Mouse (Mus musculus): ENCODE data around the gene Rps6ka1. TPM values are rescaled to one million over a fixed set of nuclear protein-coding genes. Genes with fewer than 3 reads are reported as not detected.

Gene Rps6ka1
- polyA plus RNA-seq, 1 experiment from 2014 or later, result 38.5 TPM

- Histone ChIP-seq H3K4me3 (replicated peaks) (no peak overlapping the region), H3K27me3 (no peaks in the 10 kb centered on the region), H3K36me3 (0 out of 2 replicates have a peak, but pooled peaks cover 7% of the 10 kb centered on the region), H3K27ac (replicated peaks) (no peak overlapping the region), H3K9ac (no peak overlapping the region), H3K4me2 (replicated peaks) (no peak overlapping the region), H3K9me3 (replicated peaks) (no peaks in the 10 kb centered on the region), H3K4me1 (no peaks in the 10 kb centered on the region)
- ATAC-seq (ENCODE audit: insufficient number of reproducible peaks, low FRiP score, low TSS enrichment, low read depth), result no peak
- WGBS, result 88% methylated on average over 14 of the region's 14 CpGs
These were observed 9.5 kb downstream of the Rps6ka1 start for GRCm38 (mm10) chr4:133877850-133878755.

DNA sequence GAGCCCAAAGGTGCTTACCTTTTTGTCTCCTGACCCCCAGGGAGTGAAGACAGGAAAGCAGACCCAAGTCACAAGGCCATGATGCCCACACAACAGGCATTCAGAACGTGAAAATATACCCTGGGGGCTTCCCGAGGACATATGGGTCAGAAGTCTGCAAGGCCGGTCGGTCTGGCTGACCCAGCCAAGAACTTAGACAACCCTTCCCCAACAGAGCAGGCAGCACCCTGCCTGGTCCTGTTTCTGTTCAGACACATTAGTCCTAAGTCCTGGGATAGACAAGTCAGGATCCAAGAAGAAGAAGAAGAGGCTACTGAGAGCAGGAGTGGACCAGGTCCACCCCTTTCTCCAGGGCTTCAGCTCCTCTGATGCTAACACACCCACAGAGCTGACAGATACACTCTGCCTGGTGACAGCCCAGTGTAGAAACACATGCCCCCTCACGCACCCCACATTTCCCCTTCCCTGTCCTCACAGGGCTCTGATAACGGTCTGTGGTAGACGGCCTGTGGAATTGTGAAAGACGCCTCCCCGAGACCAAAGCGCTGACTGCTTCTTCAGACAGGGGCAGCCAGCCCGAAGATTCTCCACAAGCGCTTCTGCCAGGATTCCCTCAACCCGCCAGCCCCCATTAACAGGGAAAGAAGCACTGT is 12.6 kb downstream of the Rps6ka1 start:
- Histone ChIP-seq H3K4me1 (no peaks in the 10 kb centered on the region), H3K9ac (no peak overlapping the region), H3K36me3 (0 out of 2 replicates have a peak, but pooled peaks cover 3% of the 10 kb centered on the region), H3K4me3 (replicated peaks) (no peak overlapping the region), H3K27me3 (no peaks in the 10 kb centered on the region), H3K27ac (replicated peaks) (no peak overlapping the region), H3K4me2 (replicated peaks) (no peak overlapping the region), H3K9me3 (replicated peaks) (no peaks in the 10 kb centered on the region)
- 72% methylated on average over 13 of the region's 13 CpGs for WGBS
- ATAC-seq (ENCODE audit: insufficient number of reproducible peaks, low FRiP score, low TSS enrichment, low read depth), result no peak

DNA sequence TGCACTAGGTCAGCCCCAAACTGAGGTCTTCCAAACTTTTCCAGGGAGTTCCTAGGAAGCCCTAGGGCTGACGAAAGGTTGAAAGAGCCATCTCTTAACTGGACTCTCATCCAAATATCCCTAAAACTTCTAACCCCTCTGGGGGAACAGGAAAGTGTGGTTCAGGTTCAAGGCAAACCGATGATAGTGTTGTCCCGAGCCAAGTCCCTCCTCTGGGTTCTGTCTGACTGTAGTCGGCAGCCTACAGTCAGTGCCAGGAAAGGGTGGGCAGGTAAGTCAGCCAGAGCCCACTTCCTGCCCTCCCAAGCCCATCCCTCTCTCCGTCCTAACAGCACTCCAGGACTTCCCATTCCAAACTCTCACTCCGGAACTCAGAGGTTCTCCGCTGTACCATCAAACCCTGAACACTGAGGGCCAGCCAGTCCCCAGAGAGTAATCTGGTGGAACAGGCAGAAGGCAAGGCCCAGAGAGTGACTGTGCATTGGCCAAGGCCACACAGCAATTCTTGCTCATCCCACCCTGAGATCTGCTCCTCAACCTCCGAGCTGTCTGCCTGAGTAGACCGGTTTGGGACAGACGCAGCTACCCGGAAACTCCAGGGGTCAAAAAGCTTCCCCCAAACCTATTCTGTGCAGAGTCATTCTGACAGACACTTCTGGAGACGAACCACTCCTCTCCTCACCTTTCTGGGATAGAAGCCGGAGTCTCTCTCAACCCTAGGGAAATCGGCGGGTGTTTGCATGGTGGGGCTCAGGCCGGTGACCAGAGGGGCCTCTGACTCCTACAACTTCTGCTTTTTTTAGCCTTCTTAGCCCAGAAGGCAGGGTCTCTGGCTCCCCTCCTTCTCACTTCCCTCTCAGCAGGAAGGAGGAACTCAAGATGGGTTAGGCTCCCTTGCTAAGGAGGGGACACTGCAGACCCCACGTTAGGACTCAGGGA is 13.4 kb downstream of the Rps6ka1 start:
- Histone ChIP-seq H3K4me3 (replicated peaks) (no peak overlapping the region), H3K9ac (no peak overlapping the region), H3K27me3 (no peaks in the 10 kb centered on the region), H3K4me1 (no peaks in the 10 kb centered on the region), H3K27ac (replicated peaks) (no peak overlapping the region), H3K36me3 (peaks cover 3% of the 10 kb centered on the region), H3K9me3 (replicated peaks) (no peaks in the 10 kb centered on the region), H3K4me2 (replicated peaks) (no peak overlapping the region)
- 78% methylated on average over 17 of the region's 17 CpGs for WGBS
- ATAC-seq (ENCODE audit: insufficient number of reproducible peaks, low FRiP score, low TSS enrichment, low read depth), result no peak

DNA sequence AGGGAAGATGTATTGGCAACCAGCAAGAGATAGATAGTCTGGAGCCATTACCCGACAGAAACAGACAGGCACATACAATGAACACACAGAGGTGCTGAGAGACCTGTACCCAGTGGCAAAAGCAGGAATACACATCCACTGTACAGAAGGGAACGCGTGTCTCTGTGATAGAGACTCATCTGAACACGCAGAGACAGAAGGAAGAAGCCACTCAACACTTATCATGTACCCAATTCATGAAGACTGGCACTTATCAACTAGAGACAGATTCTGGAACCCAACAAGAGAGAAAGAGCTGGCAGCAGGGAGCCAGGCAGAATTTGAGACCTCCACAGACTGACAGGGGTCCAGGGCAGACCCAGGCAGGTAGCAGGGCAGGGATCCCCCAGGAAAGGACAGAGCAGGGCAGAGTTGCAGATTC is 14.2 kb downstream of the Rps6ka1 start:
- H3K27ac ChIP-seq (replicated peaks), result no peak overlapping the region
- H3K27me3 ChIP-seq, result no peaks in the 10 kb centered on the region
- no peak overlapping the region for H3K9ac ChIP-seq
- H3K36me3 ChIP-seq, result peaks cover 7% of the 10 kb centered on the region
- H3K4me2 ChIP-seq (replicated peaks), result no peak overlapping the region
- no peak for ATAC-seq (ENCODE audit: insufficient number of reproducible peaks, low FRiP score, low TSS enrichment, low read depth)
- H3K4me3 ChIP-seq (replicated peaks), result no peak overlapping the region
- H3K9me3 ChIP-seq (replicated peaks), result no peaks in the 10 kb centered on the region
- 90% methylated on average over 4 of the region's 4 CpGs for WGBS
- no peaks in the 10 kb centered on the region for H3K4me1 ChIP-seq

DNA sequence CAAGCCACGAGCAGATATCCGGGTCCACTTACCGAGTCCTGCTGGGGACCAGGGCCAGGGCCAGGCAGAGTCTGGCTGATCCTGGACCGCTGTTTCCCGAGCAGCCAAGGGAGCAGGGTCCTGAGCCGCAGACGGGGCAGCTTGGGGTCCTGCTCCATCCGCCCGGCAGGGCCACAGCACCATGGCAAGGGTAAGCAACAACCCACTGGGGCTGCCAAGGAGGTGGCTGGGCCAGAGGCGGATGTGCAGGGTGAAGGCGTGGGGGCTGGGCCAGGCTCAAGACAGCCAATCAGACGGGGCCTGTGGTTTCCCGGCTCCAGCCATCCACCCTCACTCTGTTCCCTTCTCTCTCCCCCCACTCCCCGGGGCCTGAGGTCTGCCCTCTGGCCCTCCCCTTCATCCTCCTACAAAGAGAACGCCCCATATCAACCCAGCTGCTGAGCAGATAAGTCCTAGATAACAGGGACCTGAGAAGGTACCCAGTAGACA is 14.7 kb downstream of the Rps6ka1 start:
- Histone ChIP-seq H3K4me2 (replicated peaks) (no peak overlapping the region), H3K4me3 (replicated peaks) (peak overlapping the region; percentile 6; the same call in 1 of the 2 replicates), H3K4me1 (no peaks in the 10 kb centered on the region), H3K27ac (replicated peaks) (no peak overlapping the region), H3K27me3 (no peaks in the 10 kb centered on the region), H3K9me3 (replicated peaks) (no peaks in the 10 kb centered on the region), H3K9ac (no peak overlapping the region), H3K36me3 (peaks cover 7% of the 10 kb centered on the region)
- 65% methylated on average over 15 of the region's 15 CpGs for WGBS
- ATAC-seq (ENCODE audit: insufficient number of reproducible peaks, low FRiP score, low TSS enrichment, low read depth), result no peak; the same call in 1 of the 2 replicates

- no peak overlapping the region for H3K27ac ChIP-seq (replicated peaks)
- no peaks in the 10 kb centered on the region for H3K27me3 ChIP-seq
- no peak for ATAC-seq (ENCODE audit: insufficient number of reproducible peaks, low FRiP score, low TSS enrichment, low read depth)
- H3K9me3 ChIP-seq (replicated peaks), result no peaks in the 10 kb centered on the region
- H3K4me2 ChIP-seq (replicated peaks), result no peak overlapping the region
- H3K36me3 ChIP-seq, result peaks cover 7% of the 10 kb centered on the region
- peak overlapping the region; percentile 6; the same call in 1 of the 2 replicates for H3K4me3 ChIP-seq (replicated peaks)
- H3K9ac ChIP-seq, result no peak overlapping the region
- 85% methylated on average over 7 of the region's 7 CpGs for WGBS
- no peaks in the 10 kb centered on the region for H3K4me1 ChIP-seq
These were observed 15.3 kb downstream of the Rps6ka1 start for GRCm38 (mm10) chr4:133872222-133872811.

DNA sequence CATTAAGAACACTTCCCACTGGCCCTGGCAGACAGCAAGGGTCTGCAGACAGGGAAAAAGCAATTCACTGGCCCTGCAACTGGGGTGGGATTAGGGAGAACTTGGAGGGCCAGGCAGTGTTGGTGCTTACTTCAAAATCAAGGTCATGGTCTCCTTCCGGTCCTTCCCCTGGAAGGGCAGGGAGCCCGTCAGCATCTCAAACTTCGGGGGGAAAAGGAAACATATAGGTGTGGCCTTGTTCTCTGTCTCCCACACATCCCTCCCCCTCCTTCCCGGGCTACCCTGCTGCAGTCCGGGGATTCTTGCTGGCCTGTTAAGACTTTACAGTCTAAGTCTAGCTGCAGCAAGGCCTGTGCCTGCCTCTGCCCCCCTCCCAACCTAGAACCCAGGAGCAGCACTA is 22.4 kb downstream of the Rps6ka1 start:
- H3K27me3 ChIP-seq, result no peaks in the 10 kb centered on the region
- no peak for ATAC-seq (ENCODE audit: insufficient number of reproducible peaks, low FRiP score, low TSS enrichment, low read depth)
- peaks cover 9% of the 10 kb centered on the region for H3K4me1 ChIP-seq
- WGBS, result 68% methylated on average over 5 of the region's 5 CpGs
- H3K9me3 ChIP-seq (replicated peaks), result no peaks in the 10 kb centered on the region
- H3K9ac ChIP-seq, result no peak overlapping the region
- H3K36me3 ChIP-seq, result peaks cover 41% of the 10 kb centered on the region
- H3K27ac ChIP-seq (replicated peaks), result 0 out of 2 replicates have a peak overlapping the region, but pooled peaks have one; percentile 60
- no peak overlapping the region for H3K4me3 ChIP-seq (replicated peaks)
- H3K4me2 ChIP-seq (replicated peaks), result no peak overlapping the region

- H3K4me1 ChIP-seq, result peaks cover 9% of the 10 kb centered on the region
These were observed 23.1 kb downstream of the Rps6ka1 start for GRCm38 (mm10) chr4:133864380-133864981.

DNA sequence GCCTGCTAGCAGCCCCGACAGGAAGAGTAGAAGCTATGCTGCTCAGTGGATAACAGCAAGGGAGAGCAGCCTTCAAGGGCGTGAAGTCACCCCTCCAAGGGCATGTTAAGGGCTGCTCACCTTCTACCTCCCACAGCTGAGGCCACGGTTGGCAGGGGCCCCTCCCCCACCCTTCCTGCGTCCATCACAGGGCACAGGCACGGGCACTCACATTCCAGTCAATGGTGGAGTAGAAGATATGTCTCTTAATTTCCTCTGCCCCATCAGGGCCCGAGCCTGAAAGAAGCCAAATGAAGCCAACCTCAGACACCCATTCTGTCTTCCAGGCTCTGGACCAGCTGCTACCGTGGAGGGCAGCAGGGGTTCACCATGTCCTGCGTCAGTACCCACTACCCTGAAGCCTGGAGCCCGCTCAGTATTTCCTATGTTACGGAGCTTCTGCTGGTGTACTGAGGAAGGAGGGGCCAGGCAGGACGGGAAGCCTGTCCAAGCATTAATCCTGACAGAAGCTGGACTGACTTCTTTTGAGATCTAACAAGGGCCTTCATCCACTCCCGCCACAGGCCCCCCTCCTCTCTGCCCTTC is 23.7 kb downstream of the Rps6ka1 start:
- H3K27me3 ChIP-seq, result no peaks in the 10 kb centered on the region
- no peak overlapping the region for H3K4me2 ChIP-seq (replicated peaks)
- H3K36me3 ChIP-seq, result peaks cover 47% of the 10 kb centered on the region
- H3K9me3 ChIP-seq (replicated peaks), result no peaks in the 10 kb centered on the region
- ATAC-seq (ENCODE audit: insufficient number of reproducible peaks, low FRiP score, low TSS enrichment, low read depth), result no peak
- peak overlapping the region; percentile 60; the same call in 1 of the 2 replicates for H3K27ac ChIP-seq (replicated peaks)
- H3K4me3 ChIP-seq (replicated peaks), result no peak overlapping the region
- no peak overlapping the region for H3K9ac ChIP-seq
- peaks cover 9% of the 10 kb centered on the region for H3K4me1 ChIP-seq
- WGBS, result 65% methylated on average over 12 of the region's 12 CpGs

More at GRCm38 (mm10) chr4:133864380-133864981, 23.1 kb downstream of the Rps6ka1 start:
- 56% methylated on average over 13 of the region's 13 CpGs for WGBS
- H3K36me3 ChIP-seq, result peaks cover 48% of the 10 kb centered on the region
- ATAC-seq (ENCODE audit: insufficient number of reproducible peaks, low FRiP score, low TSS enrichment, low read depth), result no peak
- no peak overlapping the region for H3K4me3 ChIP-seq (replicated peaks)
- H3K27me3 ChIP-seq, result no peaks in the 10 kb centered on the region
- no peaks in the 10 kb centered on the region for H3K9me3 ChIP-seq (replicated peaks)
- H3K4me2 ChIP-seq (replicated peaks), result no peak overlapping the region
- H3K27ac ChIP-seq (replicated peaks), result 0 out of 2 replicates have a peak overlapping the region, but pooled peaks have one; percentile 60
- H3K9ac ChIP-seq, result no peak overlapping the region

- H3K27ac ChIP-seq (replicated peaks), result no peak overlapping the region
- WGBS, result 75% methylated on average over 4 of the region's 4 CpGs
- no peaks in the 10 kb centered on the region for H3K27me3 ChIP-seq
- no peak overlapping the region for H3K4me2 ChIP-seq (replicated peaks)
- no peaks in the 10 kb centered on the region for H3K9me3 ChIP-seq (replicated peaks)
- peaks cover 35% of the 10 kb centered on the region for H3K36me3 ChIP-seq
- no peak overlapping the region for H3K4me3 ChIP-seq (replicated peaks)
- no peaks in the 10 kb centered on the region for H3K4me1 ChIP-seq
- no peak overlapping the region for H3K9ac ChIP-seq
- no peak for ATAC-seq (ENCODE audit: insufficient number of reproducible peaks, low FRiP score, low TSS enrichment, low read depth)
These were observed 30.1 kb downstream of the Rps6ka1 start for GRCm38 (mm10) chr4:133857527-133857926.

Measured in embryonic facial prominence, embryonic 15.5 days (tissue).